Mouse (Mus musculus) midbrain, postnatal 0 days (tissue): ENCODE measurements around the gene Fbxl17. TPM values are rescaled to one million over a fixed set of nuclear protein-coding genes. Genes with fewer than 3 reads are reported as not detected.

Experiments
- ATAC-seq: fragments of 200-750 bp; cut with Nextera tagmentation; 2 replicates; pipeline ENCODE4 v1.8.0; 2017; ENCODE audit warnings: moderate number of reproducible peaks, mild to moderate bottlenecking, moderate TSS enrichment, moderate library complexity; ENCODE audit not compliant: low FRiP score
- DNase-seq: peaks from one replicate; pipeline ENCODE4 v3.0.0-alpha.2; 2015; ENCODE audit warnings: low spot score
- H3K27ac ChIP-seq: fragments of 300-500 bp; sonication (generic); 2 replicates; pipeline ENCODE4 v1.5.1; 2014; ENCODE audit warnings: low read depth, mild to moderate bottlenecking, low read length, mixed read lengths
- H3K27me3 ChIP-seq: fragments of 300-500 bp; sonication (generic); 2 replicates; pipeline ENCODE4 v1.6.1; 2014; ENCODE audit warnings: low read length, control low read depth, mixed read lengths; ENCODE audit not compliant: insufficient read depth
- H3K36me3 ChIP-seq: fragments of 300-500 bp; sonication (generic); 2 replicates; pipeline ENCODE4 v1.6.1; 2014; ENCODE audit warnings: low read length, control low read depth, mixed read lengths; ENCODE audit not compliant: insufficient read depth
- H3K4me1 ChIP-seq: fragments of 300-500 bp; sonication (generic); 2 replicates; pipeline ENCODE4 v1.6.1; 2014; ENCODE audit warnings: mild to moderate bottlenecking, control low read depth, antibody characterized with exemption, low read length, mixed read lengths; ENCODE audit not compliant: insufficient read depth
- H3K4me2 ChIP-seq: fragments of 300-500 bp; sonication (generic); 2 replicates; pipeline ENCODE4 v1.6.1; 2014; ENCODE audit warnings: low read depth, mild to moderate bottlenecking, low read length, mixed read lengths; ENCODE audit not compliant: poor library complexity, severe bottlenecking
- H3K4me3 ChIP-seq: fragments of 300-500 bp; sonication (generic); 2 replicates; pipeline ENCODE4 v1.5.1; 2014; ENCODE audit warnings: low read depth, mild to moderate bottlenecking, low read length, moderate library complexity
- H3K9ac ChIP-seq: fragments of 300-500 bp; sonication (generic); replicated peaks from 2 replicates; pipeline ENCODE4 v1.6.1; 2014; ENCODE audit warnings: mild to moderate bottlenecking, low read length, moderate library complexity, mixed read lengths; ENCODE audit not compliant: poor library complexity, severe bottlenecking
- H3K9me3 ChIP-seq: fragments of 300-500 bp; sonication (generic); 2 replicates; pipeline ENCODE4 v1.6.1; 2016; ENCODE audit warnings: low read length, control low read depth
- CTCF ChIP-seq: IDR thresholded peaks from 2 replicates; pipeline ENCODE4 v1.5.1; 2016; ENCODE audit warnings: antibody characterized with exemption, mild to moderate bottlenecking
- WGBS: fragments of 180-500 bp; shearing (Covaris S2); extraction: QIAGEN DNeasy Blood & Tissue Kit; methylation state at CpG from one replicate; pipeline ENCODE4 v1.1.7; 2014; 5-methylcytosine and 5-hydroxymethylcytosine counted together
- polyA plus RNA-seq: library from polyadenylated mRNA; unstranded; fragments of >200 nt; fragmentation: Nextera tagmentation; extraction: Ambion mirVana; gene quantifications from 2 replicates; pipeline ENCODE4 v1.2.1, GENCODE M21; 2015
- total RNA-seq: library from RNA; depleted of rRNA; stranded (reverse); fragments of >200 nt; gene quantifications from 2 replicates; pipeline ENCODE4 v1.2.3, GENCODE M21; 2014

Gene Fbxl17
- total and polyA plus RNA-seq, 2 experiments from 2014 or later = 16.6 to 39.2 TPM

DNA sequence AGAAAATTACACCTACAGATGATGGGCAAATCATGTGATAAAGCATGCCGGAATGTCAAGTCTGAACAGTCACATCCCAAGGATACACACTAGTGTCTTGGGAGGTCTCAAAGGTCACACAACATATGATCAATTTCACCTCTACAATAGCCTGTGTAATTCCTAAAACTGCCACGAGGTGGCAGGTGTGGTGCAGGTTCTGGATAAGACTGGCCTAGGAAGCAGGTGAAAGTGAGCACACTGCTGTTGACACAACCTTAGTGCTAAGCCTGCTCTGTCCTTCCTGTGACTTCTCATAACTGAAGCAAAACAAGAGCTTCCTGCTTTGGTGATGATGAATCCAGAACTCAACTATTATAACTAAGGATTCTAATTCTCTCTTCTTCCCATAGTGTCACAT is 175.8 kb downstream of the Fbxl17 start:
- Histone ChIP-seq H3K4me2 (no peak overlapping the region), H3K9me3 (no peaks in the 10 kb centered on the region), H3K27me3 (no peaks in the 10 kb centered on the region), H3K4me1 (no peaks in the 10 kb centered on the region), H3K36me3 (no peaks in the 10 kb centered on the region), H3K9ac (no peak overlapping the region), H3K27ac (no peak overlapping the region), H3K4me3 (no peak overlapping the region)
- WGBS = 47% methylated on average over 2 of the region's 2 CpGs
- TF ChIP-seq CTCF = peak; percentile 93
- ATAC-seq (peak; percentile 36; the same call in 1 of the 2 replicates), DNase-seq (peak; percentile 63)

DNA sequence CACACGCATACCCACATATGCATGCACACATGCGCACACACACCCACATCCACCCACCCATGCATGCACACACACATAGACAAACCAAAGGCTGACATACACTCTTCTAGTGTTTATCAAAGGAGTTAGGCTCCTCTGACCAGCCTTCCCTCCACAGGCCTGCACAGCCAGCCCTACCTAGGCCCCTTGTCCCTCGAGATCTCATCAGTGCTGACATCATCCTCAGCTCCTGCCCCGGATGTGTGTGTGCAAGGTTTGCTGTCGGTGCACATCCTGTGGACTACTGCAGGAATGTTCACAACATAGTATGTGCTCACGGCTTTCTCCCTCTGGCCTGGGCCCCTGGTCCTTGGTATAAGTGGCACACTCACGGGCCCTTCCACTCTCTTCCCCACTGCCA is 177.0 kb downstream of the Fbxl17 start:
- no peak overlapping the region for H3K27ac ChIP-seq
- no peak overlapping the region for H3K9ac ChIP-seq
- no peak overlapping the region for H3K4me3 ChIP-seq
- TF ChIP-seq CTCF = no peak
- no peaks in the 10 kb centered on the region for H3K4me1 ChIP-seq
- no peaks in the 10 kb centered on the region for H3K27me3 ChIP-seq
- no peaks in the 10 kb centered on the region for H3K36me3 ChIP-seq
- no peaks in the 10 kb centered on the region for H3K9me3 ChIP-seq
- DNase-seq (no peak), ATAC-seq (no peak)
- 81% methylated on average over 7 of the region's 7 CpGs for WGBS
- no peak overlapping the region for H3K4me2 ChIP-seq

DNA sequence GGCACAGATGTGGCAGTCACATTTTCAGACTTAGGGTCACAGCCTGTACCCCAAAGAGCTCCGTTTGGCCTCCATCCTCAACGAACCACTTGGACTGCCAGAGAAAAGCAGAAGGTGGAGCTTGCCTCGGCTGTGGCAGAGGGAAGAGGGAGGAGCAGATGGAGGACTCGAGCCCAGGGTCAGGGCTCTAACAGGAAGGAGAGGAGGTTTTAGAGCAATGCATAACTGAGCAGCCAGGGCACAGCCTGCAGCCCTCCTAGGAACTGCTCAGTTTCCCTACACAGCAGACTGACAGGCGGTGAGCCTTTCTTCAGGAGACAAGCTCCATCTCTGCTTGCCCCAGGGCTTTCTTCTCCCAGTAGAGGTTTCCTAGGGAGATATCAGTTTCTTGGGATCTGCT is 178.5 kb downstream of the Fbxl17 start:
- Histone ChIP-seq H3K36me3 (no peaks in the 10 kb centered on the region), H3K27ac (no peak overlapping the region), H3K9me3 (no peaks in the 10 kb centered on the region), H3K4me1 (no peaks in the 10 kb centered on the region), H3K4me2 (no peak overlapping the region), H3K9ac (no peak overlapping the region), H3K27me3 (no peaks in the 10 kb centered on the region), H3K4me3 (no peak overlapping the region)
- 34% methylated on average over 5 of the region's 5 CpGs for WGBS
- TF ChIP-seq CTCF = no peak
- DNase-seq = no peak
- ATAC-seq = no peak

DNA sequence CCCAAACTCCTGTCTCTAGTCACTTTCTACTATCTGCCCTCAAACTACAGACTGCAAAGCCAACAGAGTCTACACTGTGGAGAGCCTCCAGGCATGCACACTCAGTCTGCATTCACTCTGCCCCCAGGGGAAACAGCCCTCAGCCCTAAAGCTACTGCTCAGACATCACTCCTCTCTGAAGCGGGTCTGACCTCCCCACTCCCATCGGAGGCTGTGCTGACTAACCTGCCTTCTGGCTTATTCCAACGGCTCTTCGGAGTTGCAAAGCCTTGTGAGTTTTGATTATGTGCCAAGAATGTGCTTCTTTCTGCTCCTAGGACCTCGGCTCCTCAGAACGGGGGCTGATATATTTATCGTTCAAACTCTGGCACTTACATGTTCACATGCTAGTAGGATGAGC is 182.3 kb downstream of the Fbxl17 start:
- WGBS = 58% methylated on average over 7 of the region's 7 CpGs

GRCm38 (mm10) chr17:63315646-63316480 is 184.0 kb downstream of the Fbxl17 start:
- no peak for ATAC-seq
- H3K9me3 ChIP-seq = no peaks in the 10 kb centered on the region
- DNase-seq = peak; percentile 62
- no peak overlapping the region for H3K9ac ChIP-seq
- no peak overlapping the region for H3K4me3 ChIP-seq
- H3K4me1 ChIP-seq = no peaks in the 10 kb centered on the region
- H3K4me2 ChIP-seq = no peak overlapping the region
- TF ChIP-seq CTCF = no peak
- no peaks in the 10 kb centered on the region for H3K36me3 ChIP-seq
- H3K27me3 ChIP-seq = no peaks in the 10 kb centered on the region
- WGBS = 75% methylated on average over 12 of the region's 12 CpGs
- no peak overlapping the region for H3K27ac ChIP-seq

More for the DNA sequence above, 182.3 kb downstream of the Fbxl17 start:
- Histone ChIP-seq H3K36me3 (no peaks in the 10 kb centered on the region), H3K4me2 (no peak overlapping the region), H3K27me3 (no peaks in the 10 kb centered on the region), H3K4me3 (no peak overlapping the region), H3K27ac (no peak overlapping the region), H3K4me1 (no peaks in the 10 kb centered on the region), H3K9ac (no peak overlapping the region), H3K9me3 (no peaks in the 10 kb centered on the region)
- ATAC-seq (no peak), DNase-seq (no peak)
- TF ChIP-seq CTCF = no peak

- no peak overlapping the region for H3K4me3 ChIP-seq
- no peak for DNase-seq
- H3K4me2 ChIP-seq = no peak overlapping the region
- H3K27ac ChIP-seq = no peak overlapping the region
- H3K9ac ChIP-seq = no peak overlapping the region
- no peaks in the 10 kb centered on the region for H3K27me3 ChIP-seq
- no peaks in the 10 kb centered on the region for H3K36me3 ChIP-seq
- no peak for TF ChIP-seq CTCF
- no peaks in the 10 kb centered on the region for H3K9me3 ChIP-seq
- ATAC-seq = no peak
- WGBS = 94% methylated on average over 3 of the region's 3 CpGs
- H3K4me1 ChIP-seq = no peaks in the 10 kb centered on the region
Observed at GRCm38 (mm10) chr17:63312804-63313203, 187.0 kb downstream of the Fbxl17 start.
